Mouse (Mus musculus): ENCODE results near the gene Crim1. TPM values are rescaled to one million over a fixed set of nuclear protein-coding genes. Genes with fewer than 3 reads are reported as not detected.

Gene Crim1
- polyA plus RNA-seq, 1 experiment, result 54.2 TPM

DNA sequence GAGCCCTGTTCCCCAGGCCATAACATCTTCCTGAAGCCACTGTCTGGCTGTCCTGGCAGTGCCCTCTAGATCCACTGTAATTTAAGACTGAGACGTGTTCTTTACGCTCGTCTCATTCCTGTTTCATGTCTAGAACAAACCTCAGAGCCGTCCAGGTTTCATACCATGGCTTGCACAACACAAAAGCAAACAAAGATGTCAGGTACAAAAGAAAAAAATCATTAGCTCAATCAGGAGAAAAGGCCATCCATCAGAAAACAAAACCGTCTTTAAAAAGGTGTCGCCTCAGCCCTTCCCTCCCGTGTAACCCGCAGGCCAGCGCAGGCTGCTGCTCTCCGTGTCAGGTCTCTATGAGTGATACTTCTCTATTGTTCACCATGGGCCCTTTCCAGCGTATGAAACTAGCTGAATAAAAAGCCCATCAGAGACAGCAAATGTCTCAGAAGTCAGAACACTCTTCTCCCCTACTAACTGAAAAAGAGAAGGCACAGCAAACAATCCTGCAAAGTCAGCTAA lies 179.7 kb downstream of the Crim1 start:
- H3K27ac ChIP-seq (ENCODE audit: insufficient read depth, low read depth, low read length), result no peak overlapping the region
- H3K4me3 ChIP-seq (ENCODE audit: insufficient read depth, low read depth, low read length), result no peak overlapping the region
- TF ChIP-seq POLR2A (IDR thresholded peaks at IDR 0.05; ENCODE audit: low read depth, low read length) (no peak), CTCF (conservative IDR thresholded peaks at IDR 0.05; ENCODE audit: insufficient read depth, insufficient read length, low read depth, low read length) (no peak)
- H3K4me1 ChIP-seq (ENCODE audit: control insufficient read depth, insufficient read depth, low read length), result no peaks in the 10 kb centered on the region
- no peak for DNase-seq
- no peaks in the 10 kb centered on the region for H3K27me3 ChIP-seq (replicated peaks; ENCODE audit: control insufficient read depth, insufficient read depth, low read length)
- H3K36me3 ChIP-seq (ENCODE audit: control insufficient read depth, insufficient read depth, low read length), result peaks cover 2% of the 10 kb centered on the region
- WGBS, result 80% methylated on average over 11 of the region's 11 CpGs

DNA sequence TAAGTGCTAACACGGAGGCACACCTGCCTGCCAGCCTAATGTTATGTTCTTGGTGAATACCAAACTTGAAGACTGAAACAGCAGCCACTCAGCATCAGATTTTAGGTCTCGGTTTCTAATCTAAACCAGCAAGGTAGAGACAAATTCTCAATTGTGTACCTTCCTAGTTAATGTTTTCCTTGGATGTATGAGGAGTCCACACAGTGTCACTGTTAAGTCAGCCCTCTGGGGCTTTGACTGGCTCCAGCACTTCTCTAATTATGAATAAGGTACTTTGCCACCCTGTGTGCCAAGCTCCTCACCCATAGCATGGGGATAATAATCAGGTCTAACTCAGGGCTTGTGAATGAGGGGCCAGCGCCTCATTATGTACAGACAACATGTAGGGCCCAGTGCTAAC lies 182.3 kb downstream of the Crim1 start:
- DNase-seq, result no peak
- TF ChIP-seq POLR2A (IDR thresholded peaks at IDR 0.05; ENCODE audit: low read depth, low read length) (no peak), CTCF (conservative IDR thresholded peaks at IDR 0.05; ENCODE audit: insufficient read depth, insufficient read length, low read depth, low read length) (no peak)
- Histone ChIP-seq H3K27ac (ENCODE audit: insufficient read depth, low read depth, low read length) (no peak overlapping the region), H3K4me1 (ENCODE audit: control insufficient read depth, insufficient read depth, low read length) (no peaks in the 10 kb centered on the region), H3K36me3 (ENCODE audit: control insufficient read depth, insufficient read depth, low read length) (peaks cover 2% of the 10 kb centered on the region), H3K4me3 (ENCODE audit: insufficient read depth, low read depth, low read length) (no peak overlapping the region), H3K27me3 (replicated peaks; ENCODE audit: control insufficient read depth, insufficient read depth, low read length) (no peaks in the 10 kb centered on the region)
- 72% methylated on average over 3 of the region's 3 CpGs for WGBS

DNA sequence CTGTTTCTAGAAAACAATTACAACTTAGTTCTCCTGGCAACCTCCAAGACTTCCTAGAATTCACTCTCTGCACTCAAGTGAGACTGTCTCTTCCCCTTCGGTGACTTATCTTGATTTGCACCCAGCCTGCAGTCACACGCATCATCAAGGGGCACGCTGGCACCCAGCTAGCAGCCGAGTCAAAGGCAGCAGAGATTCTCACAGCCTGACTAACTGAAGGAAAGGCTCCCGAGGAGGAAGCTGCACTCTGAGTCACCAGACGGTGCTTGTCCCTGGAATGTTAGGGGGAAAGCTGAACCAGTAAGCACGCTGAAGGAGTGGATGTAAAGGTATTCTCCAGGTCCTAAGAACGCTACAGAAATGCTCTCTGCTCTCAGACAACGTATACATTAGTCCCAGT lies 187.6 kb downstream of the Crim1 start:
- H3K27ac ChIP-seq (ENCODE audit: insufficient read depth, low read depth, low read length), result no peak overlapping the region
- peaks cover 5% of the 10 kb centered on the region; the same call in 1 of the 2 replicates for H3K4me1 ChIP-seq (ENCODE audit: control insufficient read depth, insufficient read depth, low read length)
- WGBS, result 58% methylated on average over 9 of the region's 9 CpGs
- H3K4me3 ChIP-seq (ENCODE audit: insufficient read depth, low read depth, low read length), result no peak overlapping the region
- H3K27me3 ChIP-seq (replicated peaks; ENCODE audit: control insufficient read depth, insufficient read depth, low read length), result no peaks in the 10 kb centered on the region
- TF ChIP-seq CTCF (conservative IDR thresholded peaks at IDR 0.05; ENCODE audit: insufficient read depth, insufficient read length, low read depth, low read length) (no peak), POLR2A (IDR thresholded peaks at IDR 0.05; ENCODE audit: low read depth, low read length) (no peak)
- H3K36me3 ChIP-seq (ENCODE audit: control insufficient read depth, insufficient read depth, low read length), result no peaks in the 10 kb centered on the region; the same call in 1 of the 2 replicates
- no peak for DNase-seq

DNA sequence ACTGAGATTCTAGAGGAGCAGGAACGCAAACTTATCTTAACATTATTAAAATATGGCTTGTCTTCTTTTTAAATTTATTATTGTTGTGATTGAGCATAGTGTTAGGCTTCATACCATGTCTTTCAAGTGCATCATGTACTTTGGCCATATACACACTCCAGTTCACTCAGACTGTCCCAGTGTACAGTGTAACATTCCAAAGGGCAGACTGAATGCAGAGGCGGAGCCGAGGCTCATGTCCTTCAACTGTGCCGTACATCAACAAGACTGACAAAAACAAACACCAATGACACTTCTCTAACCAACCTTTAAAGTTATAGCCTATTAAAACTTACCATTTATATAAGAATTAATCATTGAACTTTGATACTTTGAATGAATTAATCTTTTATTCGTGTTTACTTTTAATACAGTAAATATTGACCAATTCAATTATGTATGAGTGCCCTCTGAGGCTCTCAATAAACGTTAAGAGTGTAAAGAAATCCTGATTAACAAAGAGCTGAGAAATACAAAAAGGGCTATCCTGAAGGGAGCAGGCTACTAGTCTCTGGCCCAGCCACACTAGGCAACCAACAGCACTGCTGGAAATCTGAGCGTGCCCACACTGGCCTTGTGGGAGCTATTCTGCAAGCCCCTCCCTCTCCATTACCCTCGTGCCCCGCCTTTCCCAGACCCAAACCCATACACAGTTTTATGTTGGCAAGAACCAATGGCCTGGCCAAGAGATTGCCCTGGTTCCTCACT lies 188.2 kb downstream of the Crim1 start:
- peak; percentile 72 for DNase-seq
- Histone ChIP-seq H3K36me3 (ENCODE audit: control insufficient read depth, insufficient read depth, low read length) (no peaks in the 10 kb centered on the region), H3K4me3 (ENCODE audit: insufficient read depth, low read depth, low read length) (no peak overlapping the region), H3K27me3 (replicated peaks; ENCODE audit: control insufficient read depth, insufficient read depth, low read length) (no peaks in the 10 kb centered on the region), H3K4me1 (ENCODE audit: control insufficient read depth, insufficient read depth, low read length) (peaks cover 5% of the 10 kb centered on the region; the same call in 1 of the 2 replicates), H3K27ac (ENCODE audit: insufficient read depth, low read depth, low read length) (peak overlapping the region; percentile 18; the same call in 1 of the 2 replicates)
- WGBS, result 67% methylated on average over 9 of the region's 9 CpGs
- TF ChIP-seq POLR2A (IDR thresholded peaks at IDR 0.05; ENCODE audit: low read depth, low read length) (no peak), CTCF (conservative IDR thresholded peaks at IDR 0.05; ENCODE audit: insufficient read depth, insufficient read length, low read depth, low read length) (no peak)

DNA sequence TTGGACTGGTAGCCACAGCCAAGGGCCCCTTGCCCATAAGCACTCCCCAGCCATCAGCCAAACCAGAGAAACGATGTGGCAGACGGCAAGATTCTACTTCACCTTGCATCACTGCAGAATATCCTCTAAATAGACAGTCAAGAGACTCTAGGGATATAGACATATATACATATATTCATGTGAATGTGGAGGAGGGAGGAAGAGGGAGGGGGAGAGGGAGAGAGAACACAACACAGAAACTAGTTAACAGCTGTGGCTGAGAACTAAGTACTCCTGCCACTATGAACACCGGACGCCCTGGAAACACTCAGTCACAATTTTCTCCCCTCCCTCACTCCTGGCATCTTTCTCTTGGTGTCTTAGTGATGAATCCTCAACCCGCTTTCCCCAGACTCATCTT lies 189.5 kb downstream of the Crim1 start:
- no peak overlapping the region for H3K4me3 ChIP-seq (ENCODE audit: insufficient read depth, low read depth, low read length)
- H3K27ac ChIP-seq (ENCODE audit: insufficient read depth, low read depth, low read length), result no peak overlapping the region
- WGBS, result 95% methylated on average over 5 of the region's 5 CpGs
- DNase-seq, result no peak
- peaks cover 5% of the 10 kb centered on the region; the same call in 1 of the 2 replicates for H3K4me1 ChIP-seq (ENCODE audit: control insufficient read depth, insufficient read depth, low read length)
- no peaks in the 10 kb centered on the region for H3K27me3 ChIP-seq (replicated peaks; ENCODE audit: control insufficient read depth, insufficient read depth, low read length)
- TF ChIP-seq CTCF (conservative IDR thresholded peaks at IDR 0.05; ENCODE audit: insufficient read depth, insufficient read length, low read depth, low read length) (no peak), POLR2A (IDR thresholded peaks at IDR 0.05; ENCODE audit: low read depth, low read length) (no peak)
- H3K36me3 ChIP-seq (ENCODE audit: control insufficient read depth, insufficient read depth, low read length), result no peaks in the 10 kb centered on the region

DNA sequence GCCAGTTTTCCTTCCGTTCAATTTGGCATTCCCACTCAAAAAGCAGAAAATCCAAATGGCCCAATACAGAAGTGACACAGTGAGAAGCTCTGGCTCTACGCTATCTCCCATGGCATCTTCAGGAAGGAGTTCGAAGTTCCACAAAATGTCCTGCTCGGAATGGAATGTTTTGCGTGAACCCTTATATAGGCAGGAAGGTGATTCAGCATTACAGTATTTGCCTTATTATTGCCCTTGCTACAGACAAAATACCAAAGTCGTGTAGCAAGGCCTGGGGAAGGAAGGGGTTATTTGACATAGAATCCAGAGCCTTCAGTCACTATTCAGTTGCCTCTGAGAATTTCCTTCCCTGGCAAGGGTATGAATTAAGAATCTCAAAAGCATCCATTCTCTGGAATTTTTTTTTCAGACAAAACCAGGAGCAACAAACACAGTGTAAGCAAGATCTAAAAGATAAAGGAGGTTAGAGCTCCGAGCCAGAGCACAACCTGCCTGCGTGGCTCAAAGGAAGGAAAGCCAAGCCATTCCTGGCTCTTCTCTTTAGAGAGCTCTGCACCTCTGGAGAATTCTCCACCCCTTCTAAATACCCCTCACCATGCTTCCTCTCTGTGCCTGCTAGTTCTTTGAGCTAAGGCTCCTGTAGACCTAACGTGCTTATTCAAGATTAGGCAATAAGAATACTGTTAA lies 192.5 kb downstream of the Crim1 start:
- DNase-seq, result peak; percentile 29

More for the DNA sequence above, 192.5 kb downstream of the Crim1 start:
- no peaks in the 10 kb centered on the region for H3K27me3 ChIP-seq (replicated peaks; ENCODE audit: control insufficient read depth, insufficient read depth, low read length)
- H3K36me3 ChIP-seq (ENCODE audit: control insufficient read depth, insufficient read depth, low read length), result no peaks in the 10 kb centered on the region
- peaks cover 9% of the 10 kb centered on the region for H3K4me1 ChIP-seq (ENCODE audit: control insufficient read depth, insufficient read depth, low read length)
- no peak overlapping the region for H3K27ac ChIP-seq (ENCODE audit: insufficient read depth, low read depth, low read length)
- 54% methylated on average over 9 of the region's 9 CpGs for WGBS
- TF ChIP-seq CTCF (conservative IDR thresholded peaks at IDR 0.05; ENCODE audit: insufficient read depth, insufficient read length, low read depth, low read length), result no peak
- TF ChIP-seq POLR2A (IDR thresholded peaks at IDR 0.05; ENCODE audit: low read depth, low read length), result no peak
- H3K4me3 ChIP-seq (ENCODE audit: insufficient read depth, low read depth, low read length), result no peak overlapping the region
